Mouse (Mus musculus): ENCODE data around the gene Alyref. TPM values are rescaled to one million over a fixed set of nuclear protein-coding genes. Genes with fewer than 3 reads are reported as not detected.
A peak's percentile ranks its signal among the peaks of the same experiment; 100 is the strongest.

Alyref gene
- polyA plus RNA-seq, 1 experiment from 2014 or later = 686 TPM

- no peaks in the 10 kb centered on the region for H3K27me3 ChIP-seq (ENCODE audit: control insufficient read depth, insufficient read depth, low read length)
- peak within 1 kb of the TSS; percentile 77 for H3K27ac ChIP-seq (ENCODE audit: low read depth, low read length)
- H3K4me2 ChIP-seq (replicated peaks; ENCODE audit: low read depth, low read length) = peak within 1 kb of the TSS; percentile 59
- DNase-seq (ENCODE audit: low spot score) (peak; percentile 95), ATAC-seq (ENCODE audit: low FRiP score) (peak; percentile 85)
- 0 out of 2 replicates have a peak, but pooled peaks cover 1% of the 10 kb centered on the region for H3K36me3 ChIP-seq (ENCODE audit: control insufficient read depth, insufficient read depth, low read length)
- WGBS = under 1% methylated on average over 53 of the region's 87 CpGs
- H3K4me3 ChIP-seq (ENCODE audit: low read depth, low read length) = peak within 1 kb of the TSS; percentile 99
- H3K9ac ChIP-seq (ENCODE audit: low read depth, low read length) = peak within 1 kb of the TSS; percentile 96
- H3K4me1 ChIP-seq (replicated peaks; ENCODE audit: control insufficient read depth, insufficient read depth, low read length) = peaks cover 10% of the 10 kb centered on the region
- H3K9me3 ChIP-seq (ENCODE audit: control insufficient read depth, low read length) = no peaks in the 10 kb centered on the region
Measured at GRCm38 (mm10) chr11:120549168-120549945, 48.8 kb downstream of the Alyref start, which contains the start of gene Mcrip1. Mcrip1 (minus strand) TSS chr11:120549727.

DNA sequence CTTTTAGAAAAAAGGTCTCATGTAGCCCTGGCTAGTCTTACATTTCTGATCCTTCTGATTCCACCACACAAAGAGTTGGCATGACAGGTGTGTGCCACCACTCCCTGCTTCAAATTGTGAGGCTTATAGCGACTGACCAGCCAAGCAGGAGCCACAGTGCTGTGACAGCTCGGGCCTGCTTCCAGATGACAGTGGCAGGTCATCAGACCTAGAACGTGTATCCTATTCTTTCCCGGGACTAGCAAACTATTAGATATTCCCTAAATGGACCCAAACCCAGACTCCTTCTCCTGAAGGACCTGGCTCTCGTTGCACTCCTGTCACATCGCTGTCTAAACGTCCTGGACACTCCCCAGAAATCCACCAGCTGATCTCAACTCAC, 49.4 kb downstream of the Alyref start:
- Histone ChIP-seq H3K27ac (ENCODE audit: low read depth, low read length) (peak overlapping the region; percentile 77), H3K4me2 (replicated peaks; ENCODE audit: low read depth, low read length) (peak overlapping the region; percentile 59), H3K9me3 (ENCODE audit: control insufficient read depth, low read length) (no peaks in the 10 kb centered on the region), H3K27me3 (ENCODE audit: control insufficient read depth, insufficient read depth, low read length) (no peaks in the 10 kb centered on the region), H3K4me3 (ENCODE audit: low read depth, low read length) (peak overlapping the region; percentile 99), H3K36me3 (ENCODE audit: control insufficient read depth, insufficient read depth, low read length) (0 out of 2 replicates have a peak, but pooled peaks cover 3% of the 10 kb centered on the region), H3K4me1 (replicated peaks; ENCODE audit: control insufficient read depth, insufficient read depth, low read length) (peaks cover 10% of the 10 kb centered on the region), H3K9ac (ENCODE audit: low read depth, low read length) (peak overlapping the region; percentile 96)
- WGBS = 30% methylated on average over 7 of the region's 7 CpGs
- DNase-seq (ENCODE audit: low spot score) = no peak
- ATAC-seq (ENCODE audit: low FRiP score) = no peak

GRCm38 (mm10) chr11:120548214-120548613, 50.0 kb downstream of the Alyref start:
- peak overlapping the region; percentile 59 for H3K4me2 ChIP-seq (replicated peaks; ENCODE audit: low read depth, low read length)
- 85% methylated on average over 3 of the region's 3 CpGs for WGBS
- ATAC-seq (ENCODE audit: low FRiP score) (no peak), DNase-seq (ENCODE audit: low spot score) (no peak)
- H3K4me3 ChIP-seq (ENCODE audit: low read depth, low read length) = peak overlapping the region; percentile 99
- H3K27me3 ChIP-seq (ENCODE audit: control insufficient read depth, insufficient read depth, low read length) = no peaks in the 10 kb centered on the region
- H3K9ac ChIP-seq (ENCODE audit: low read depth, low read length) = no peak overlapping the region
- H3K27ac ChIP-seq (ENCODE audit: low read depth, low read length) = no peak overlapping the region
- H3K36me3 ChIP-seq (ENCODE audit: control insufficient read depth, insufficient read depth, low read length) = 0 out of 2 replicates have a peak, but pooled peaks cover 5% of the 10 kb centered on the region
- peaks cover 10% of the 10 kb centered on the region for H3K4me1 ChIP-seq (replicated peaks; ENCODE audit: control insufficient read depth, insufficient read depth, low read length)
- H3K9me3 ChIP-seq (ENCODE audit: control insufficient read depth, low read length) = no peaks in the 10 kb centered on the region

GRCm38 (mm10) chr11:120547469-120547868, 50.7 kb downstream of the Alyref start:
- H3K4me3 ChIP-seq (ENCODE audit: low read depth, low read length) = no peak overlapping the region
- WGBS = 81% methylated on average over 2 of the region's 2 CpGs
- ATAC-seq (ENCODE audit: low FRiP score) (no peak), DNase-seq (ENCODE audit: low spot score) (no peak)
- no peak overlapping the region for H3K4me2 ChIP-seq (replicated peaks; ENCODE audit: low read depth, low read length)
- no peaks in the 10 kb centered on the region for H3K9me3 ChIP-seq (ENCODE audit: control insufficient read depth, low read length)
- 0 out of 2 replicates have a peak, but pooled peaks cover 7% of the 10 kb centered on the region for H3K36me3 ChIP-seq (ENCODE audit: control insufficient read depth, insufficient read depth, low read length)
- H3K27me3 ChIP-seq (ENCODE audit: control insufficient read depth, insufficient read depth, low read length) = no peaks in the 10 kb centered on the region
- H3K4me1 ChIP-seq (replicated peaks; ENCODE audit: control insufficient read depth, insufficient read depth, low read length) = peaks cover 10% of the 10 kb centered on the region
- no peak overlapping the region for H3K27ac ChIP-seq (ENCODE audit: low read depth, low read length)
- no peak overlapping the region for H3K9ac ChIP-seq (ENCODE audit: low read depth, low read length)

- no peak for ATAC-seq (ENCODE audit: low FRiP score)
- H3K4me2 ChIP-seq (replicated peaks; ENCODE audit: low read depth, low read length) = no peak overlapping the region
- DNase-seq (ENCODE audit: low spot score) = no peak
- WGBS = 96% methylated on average over 3 of the region's 3 CpGs
- H3K36me3 ChIP-seq (ENCODE audit: control insufficient read depth, insufficient read depth, low read length) = 0 out of 2 replicates have a peak, but pooled peaks cover 7% of the 10 kb centered on the region
- no peak overlapping the region for H3K4me3 ChIP-seq (ENCODE audit: low read depth, low read length)
- no peaks in the 10 kb centered on the region for H3K9me3 ChIP-seq (ENCODE audit: control insufficient read depth, low read length)
- H3K4me1 ChIP-seq (replicated peaks; ENCODE audit: control insufficient read depth, insufficient read depth, low read length) = peaks cover 10% of the 10 kb centered on the region
- no peak overlapping the region for H3K9ac ChIP-seq (ENCODE audit: low read depth, low read length)
- no peak overlapping the region for H3K27ac ChIP-seq (ENCODE audit: low read depth, low read length)
- no peaks in the 10 kb centered on the region for H3K27me3 ChIP-seq (ENCODE audit: control insufficient read depth, insufficient read depth, low read length)
Measured at GRCm38 (mm10) chr11:120545964-120546363, 52.2 kb downstream of the Alyref start.

- no peaks in the 10 kb centered on the region; the same call in 1 of the 2 replicates for H3K4me1 ChIP-seq (replicated peaks; ENCODE audit: control insufficient read depth, insufficient read depth, low read length)
- DNase-seq (ENCODE audit: low spot score) (no peak), ATAC-seq (ENCODE audit: low FRiP score) (no peak)
- 0 out of 2 replicates have a peak, but pooled peaks cover 7% of the 10 kb centered on the region for H3K36me3 ChIP-seq (ENCODE audit: control insufficient read depth, insufficient read depth, low read length)
- H3K27me3 ChIP-seq (ENCODE audit: control insufficient read depth, insufficient read depth, low read length) = no peaks in the 10 kb centered on the region
- no peak overlapping the region for H3K4me2 ChIP-seq (replicated peaks; ENCODE audit: low read depth, low read length)
- no peak overlapping the region for H3K9ac ChIP-seq (ENCODE audit: low read depth, low read length)
- 91% methylated on average over 6 of the region's 6 CpGs for WGBS
- H3K27ac ChIP-seq (ENCODE audit: low read depth, low read length) = no peak overlapping the region
- H3K4me3 ChIP-seq (ENCODE audit: low read depth, low read length) = no peak overlapping the region
- H3K9me3 ChIP-seq (ENCODE audit: control insufficient read depth, low read length) = no peaks in the 10 kb centered on the region
Measured at GRCm38 (mm10) chr11:120542376-120542775, 55.8 kb downstream of the Alyref start.

Other genes starting within 250 kb of the Alyref start
- 3,592 and 3,665 TPM in 2 replicates for gene Actg1, start 249.8 kb downstream of the Alyref start, polyA plus RNA-seq (2014; fragmentation: Nextera tagmentation; extraction: Ambion mirVana)
- gene Fscn2, start 236.8 kb downstream of the Alyref start, polyA plus RNA-seq (2014; fragmentation: Nextera tagmentation; extraction: Ambion mirVana) = 1.1 and 1.5 TPM in 2 replicates
- gene Faap100, start 219.6 kb downstream of the Alyref start, polyA plus RNA-seq (2014; fragmentation: Nextera tagmentation; extraction: Ambion mirVana) = 27.8 and 33.6 TPM in 2 replicates
- gene Nploc4, start 160.7 kb downstream of the Alyref start, polyA plus RNA-seq (2014; fragmentation: Nextera tagmentation; extraction: Ambion mirVana) = 37.5 and 40.3 TPM in 2 replicates
- gene Tspan10, start 155.7 kb downstream of the Alyref start, polyA plus RNA-seq (2014; fragmentation: Nextera tagmentation; extraction: Ambion mirVana) = not detected in 2 replicates
- gene Pde6g, start 144.9 kb downstream of the Alyref start, polyA plus RNA-seq (2014; fragmentation: Nextera tagmentation; extraction: Ambion mirVana) = 0.18 and 0.26 TPM in 2 replicates
- 11.9 and 13.1 TPM in 2 replicates for gene Oxld1, start 140.3 kb downstream of the Alyref start, polyA plus RNA-seq (2014; fragmentation: Nextera tagmentation; extraction: Ambion mirVana)
- gene Ccdc137, start 140.2 kb downstream of the Alyref start, polyA plus RNA-seq (2014; fragmentation: Nextera tagmentation; extraction: Ambion mirVana) = 25.0 and 30.0 TPM in 2 replicates
- gene Arl16, start 130.8 kb downstream of the Alyref start, polyA plus RNA-seq (2014; fragmentation: Nextera tagmentation; extraction: Ambion mirVana) = 54.8 and 58.2 TPM in 2 replicates
- gene Mrpl12, start 113.8 kb downstream of the Alyref start, polyA plus RNA-seq (2014; fragmentation: Nextera tagmentation; extraction: Ambion mirVana) = 139 and 141 TPM in 2 replicates
- 35.2 and 35.4 TPM in 2 replicates for gene Slc25a10, start 106.5 kb downstream of the Alyref start, polyA plus RNA-seq (2014; fragmentation: Nextera tagmentation; extraction: Ambion mirVana)
- gene Gcgr, start 67.7 kb downstream of the Alyref start, polyA plus RNA-seq (2014; fragmentation: Nextera tagmentation; extraction: Ambion mirVana) = 0.31 and 0.56 TPM in 2 replicates
- 245 and 256 TPM in 2 replicates for gene Mcrip1, start 48.6 kb downstream of the Alyref start, polyA plus RNA-seq (2014; fragmentation: Nextera tagmentation; extraction: Ambion mirVana)
- gene Ppp1r27, start 47.2 kb downstream of the Alyref start, polyA plus RNA-seq (2014; fragmentation: Nextera tagmentation; extraction: Ambion mirVana) = not detected in 2 replicates
- gene P4hb, start 25.1 kb downstream of the Alyref start, polyA plus RNA-seq (2014; fragmentation: Nextera tagmentation; extraction: Ambion mirVana) = 504 and 527 TPM in 2 replicates
- gene Arhgdia, start 16.7 kb downstream of the Alyref start, polyA plus RNA-seq (2014; fragmentation: Nextera tagmentation; extraction: Ambion mirVana) = 576 and 591 TPM in 2 replicates
- 195 TPM in 2 replicates for gene Anapc11, start 56 bp upstream of the Alyref start, polyA plus RNA-seq (2014; fragmentation: Nextera tagmentation; extraction: Ambion mirVana)
- gene Npb, start 10.1 kb upstream of the Alyref start, polyA plus RNA-seq (2014; fragmentation: Nextera tagmentation; extraction: Ambion mirVana) = 0.42 TPM in 1 of 2 replicates, not detected in the other
- 104 and 105 TPM in 2 replicates for gene Pcyt2, start 19.6 kb upstream of the Alyref start, polyA plus RNA-seq (2014; fragmentation: Nextera tagmentation; extraction: Ambion mirVana)
- gene Sirt7, start 26.9 kb upstream of the Alyref start, polyA plus RNA-seq (2014; fragmentation: Nextera tagmentation; extraction: Ambion mirVana) = 33.2 and 36.6 TPM in 2 replicates
- gene Mafg, start 35.2 kb upstream of the Alyref start, polyA plus RNA-seq (2014; fragmentation: Nextera tagmentation; extraction: Ambion mirVana) = 21.8 and 23.5 TPM in 2 replicates
- gene Pycr1, start 45.4 kb upstream of the Alyref start, polyA plus RNA-seq (2014; fragmentation: Nextera tagmentation; extraction: Ambion mirVana) = 28.2 and 30.2 TPM in 2 replicates
- gene Myadml2, start 49.8 kb upstream of the Alyref start, polyA plus RNA-seq (2014; fragmentation: Nextera tagmentation; extraction: Ambion mirVana) = 0.19 and 0.49 TPM in 2 replicates
- gene Notum, start 62.8 kb upstream of the Alyref start, polyA plus RNA-seq (2014; fragmentation: Nextera tagmentation; extraction: Ambion mirVana) = 1.7 and 2.1 TPM in 2 replicates
- gene Aspscr1, start 74.6 kb upstream of the Alyref start, polyA plus RNA-seq (2014; fragmentation: Nextera tagmentation; extraction: Ambion mirVana) = 117 and 122 TPM in 2 replicates
- 115 and 121 TPM in 2 replicates for gene Cenpx, start 115.4 kb upstream of the Alyref start, polyA plus RNA-seq (2014; fragmentation: Nextera tagmentation; extraction: Ambion mirVana)
- gene Lrrc45, start 115.6 kb upstream of the Alyref start, polyA plus RNA-seq (2014; fragmentation: Nextera tagmentation; extraction: Ambion mirVana) = 30.7 and 34.4 TPM in 2 replicates
- gene Rac3, start 123.1 kb upstream of the Alyref start, polyA plus RNA-seq (2014; fragmentation: Nextera tagmentation; extraction: Ambion mirVana) = 17.6 and 18.2 TPM in 2 replicates
- 14.3 and 15.2 TPM in 2 replicates for gene Dcxr, start 128.9 kb upstream of the Alyref start, polyA plus RNA-seq (2014; fragmentation: Nextera tagmentation; extraction: Ambion mirVana)
- gene Cbr2, start 133.7 kb upstream of the Alyref start, polyA plus RNA-seq (2014; fragmentation: Nextera tagmentation; extraction: Ambion mirVana) = 0.82 and 1.6 TPM in 2 replicates
- gene Hmga1b, start 164.4 kb upstream of the Alyref start, polyA plus RNA-seq (2014; fragmentation: Nextera tagmentation; extraction: Ambion mirVana) = 5.6 and 7.0 TPM in 2 replicates
- 28.8 and 29.4 TPM in 2 replicates for gene Rfng, start 185.8 kb upstream of the Alyref start, polyA plus RNA-seq (2014; fragmentation: Nextera tagmentation; extraction: Ambion mirVana)
- gene Gps1, start 185.9 kb upstream of the Alyref start, polyA plus RNA-seq (2014; fragmentation: Nextera tagmentation; extraction: Ambion mirVana) = 264 and 272 TPM in 2 replicates
- gene Dus1l, start 198.0 kb upstream of the Alyref start, polyA plus RNA-seq (2014; fragmentation: Nextera tagmentation; extraction: Ambion mirVana) = 70.9 and 71.3 TPM in 2 replicates
- gene Fasn, start 226.2 kb upstream of the Alyref start, polyA plus RNA-seq (2014; fragmentation: Nextera tagmentation; extraction: Ambion mirVana) = 76.0 and 94.1 TPM in 2 replicates

Data from hindbrain, embryonic 11.5 days (tissue).